Mouse (Mus musculus) liver, postnatal 0 days (tissue): ENCODE data around the gene Nup133. TPM values are rescaled to one million over a fixed set of nuclear protein-coding genes. Genes with fewer than 3 reads are reported as not detected.
A peak's percentile ranks its signal among the peaks of the same experiment; 100 is the strongest.

Experiments
- ATAC-seq: fragments of 200-750 bp; cut with Nextera tagmentation; 2 replicates; pipeline ENCODE4 v1.8.0; 2017; ENCODE audit warnings: mild to moderate bottlenecking, moderate library complexity
- DNase-seq: peaks from one replicate; pipeline ENCODE4 v3.0.0-alpha.2; 2016
- H3K27ac ChIP-seq: fragments of 300-500 bp; sonication (generic); 2 replicates; pipeline ENCODE4 v1.5.1; 2014; ENCODE audit warnings: antibody characterized with exemption, moderate library complexity, mild to moderate bottlenecking, low read depth
- H3K27me3 ChIP-seq: fragments of 300-500 bp; sonication (generic); 2 replicates; pipeline ENCODE4 v1.6.1; 2014; ENCODE audit warnings: low read length, control low read depth, mixed read lengths; ENCODE audit not compliant: insufficient read depth
- H3K36me3 ChIP-seq: fragments of 300-500 bp; sonication (generic); replicated peaks from 2 replicates; pipeline ENCODE4 v1.6.1; 2014; ENCODE audit warnings: mild to moderate bottlenecking, control low read depth, low read length, moderate library complexity, mixed read lengths; ENCODE audit not compliant: insufficient read depth
- H3K4me1 ChIP-seq: fragments of 300-500 bp; sonication (generic); 2 replicates; pipeline ENCODE4 v1.6.1; 2014; ENCODE audit warnings: antibody characterized with exemption, mild to moderate bottlenecking, control low read depth; ENCODE audit not compliant: insufficient read depth
- H3K4me2 ChIP-seq: fragments of 300-500 bp; sonication (generic); 2 replicates; pipeline ENCODE4 v1.6.1; 2014; ENCODE audit warnings: low read depth, mild to moderate bottlenecking, low read length, moderate library complexity, mixed read lengths
- H3K4me3 ChIP-seq: fragments of 300-500 bp; sonication (generic); 2 replicates; pipeline ENCODE4 v1.5.1; 2014; ENCODE audit warnings: low read depth, low read length
- H3K9ac ChIP-seq: fragments of 300-500 bp; sonication (generic); replicated peaks from 2 replicates; pipeline ENCODE4 v1.6.1; 2014; ENCODE audit warnings: mild to moderate bottlenecking, moderate library complexity
- H3K9me3 ChIP-seq: fragments of 300-500 bp; sonication (generic); 2 replicates; pipeline ENCODE4 v1.6.1; 2016; ENCODE audit warnings: mild to moderate bottlenecking, control low read depth, low read length, mixed read lengths
- CTCF ChIP-seq: sonication (generic); IDR thresholded peaks from 2 replicates; pipeline ENCODE4 v1.5.1; 2016; ENCODE audit warnings: antibody characterized with exemption, low read depth
- EP300 ChIP-seq: IDR thresholded peaks from 2 replicates; pipeline ENCODE4 v1.6.1; 2016; ENCODE audit warnings: antibody characterized with exemption, low read depth, mild to moderate bottlenecking
- WGBS: fragments of 180-500 bp; shearing (Covaris S2); extraction: QIAGEN DNeasy Blood & Tissue Kit; methylation state at CpG from one replicate; pipeline ENCODE4 v1.1.7; 2014; ENCODE audit not compliant: insufficient replicate concordance; 5-methylcytosine and 5-hydroxymethylcytosine counted together
- polyA plus RNA-seq: library from polyadenylated mRNA; unstranded; fragments of >200 nt; fragmentation: Nextera tagmentation; extraction: Ambion mirVana; gene quantifications from 2 replicates; pipeline ENCODE4 v1.2.1, GENCODE M21; 2015

Nup133 gene
- polyA plus RNA-seq, 1 experiment from 2014 or later = 9.1 TPM

DNA sequence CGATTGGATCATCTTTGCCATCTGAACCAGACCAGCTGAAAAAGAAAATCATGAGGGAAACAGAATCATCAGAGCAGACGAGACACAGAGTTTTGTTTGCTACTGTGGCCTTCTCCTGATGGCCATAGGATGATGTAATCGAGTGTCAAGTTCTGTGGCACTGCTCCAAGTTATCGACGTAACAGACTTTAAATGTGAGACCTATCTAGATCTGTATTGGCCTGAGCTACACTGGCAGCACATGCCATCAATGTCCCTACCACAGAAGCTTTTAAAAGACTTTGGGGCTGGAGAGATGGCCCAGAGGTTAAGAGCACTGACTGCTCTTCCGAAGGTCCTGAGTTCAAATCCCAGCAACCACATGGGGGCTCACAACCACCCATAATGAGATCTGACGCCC is 46.4 kb downstream of the Nup133 start:
- TF ChIP-seq CTCF = no peak
- no peak for TF ChIP-seq EP300
- Histone ChIP-seq H3K4me3 (no peak overlapping the region), H3K4me1 (no peaks in the 10 kb centered on the region), H3K9ac (no peak overlapping the region), H3K27me3 (no peaks in the 10 kb centered on the region), H3K4me2 (no peak overlapping the region), H3K27ac (no peak overlapping the region), H3K36me3 (peaks cover 58% of the 10 kb centered on the region), H3K9me3 (no peaks in the 10 kb centered on the region)
- DNase-seq (peak; percentile 56), ATAC-seq (peak; percentile 62; the same call in 1 of the 2 replicates)
- 76% methylated on average over 7 of the region's 7 CpGs for WGBS

DNA sequence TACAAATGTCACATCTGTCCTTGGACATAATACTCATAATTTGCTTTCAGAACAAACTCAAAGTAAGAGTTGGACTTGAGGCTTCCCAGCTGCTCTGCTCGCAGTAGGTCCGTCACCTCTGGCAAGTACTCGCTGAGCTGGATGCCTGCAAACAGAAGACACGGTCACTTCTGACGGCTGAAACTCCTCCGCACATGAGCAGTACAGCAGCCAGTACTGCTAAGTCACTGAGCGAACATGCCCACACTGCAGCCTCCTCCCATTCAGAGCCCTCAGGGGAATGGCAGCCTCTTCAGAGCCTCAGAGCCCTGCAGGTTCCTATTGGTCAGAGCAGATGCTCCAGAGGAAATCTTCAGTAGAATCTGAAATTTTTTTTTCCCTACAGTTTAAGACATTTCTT is 49.7 kb downstream of the Nup133 start:
- no peaks in the 10 kb centered on the region for H3K4me1 ChIP-seq
- peaks cover 18% of the 10 kb centered on the region for H3K27me3 ChIP-seq
- no peak overlapping the region for H3K9ac ChIP-seq
- H3K27ac ChIP-seq = no peak overlapping the region
- H3K4me3 ChIP-seq = no peak overlapping the region
- 89% methylated on average over 7 of the region's 7 CpGs for whole genome bisulfite sequencing
- H3K36me3 ChIP-seq = peaks cover 35% of the 10 kb centered on the region
- no peaks in the 10 kb centered on the region for H3K9me3 ChIP-seq
- TF ChIP-seq CTCF (no peak), EP300 (no peak)
- DNase-seq (no peak), ATAC-seq (no peak)
- no peak overlapping the region for H3K4me2 ChIP-seq

DNA sequence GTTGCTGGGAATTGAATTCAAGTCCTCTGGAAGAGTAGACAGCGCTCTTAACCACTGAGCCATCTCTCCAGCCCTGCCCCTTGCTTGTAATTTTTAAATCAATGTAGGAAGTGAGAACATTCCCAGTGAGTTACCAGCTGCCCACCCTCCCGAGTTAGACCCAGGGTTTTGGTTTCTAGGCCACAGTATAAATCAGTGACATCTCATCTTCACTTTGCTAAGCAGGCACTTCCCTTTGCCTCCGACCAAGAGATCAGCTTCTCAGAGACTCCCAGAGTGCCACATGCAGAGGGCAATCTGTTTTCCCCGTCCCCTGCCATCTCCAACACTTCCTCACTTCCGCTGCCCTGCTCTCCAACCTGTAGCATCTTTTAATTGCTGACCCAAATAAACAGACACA is 50.5 kb downstream of the Nup133 start:
- no peaks in the 10 kb centered on the region for H3K9me3 ChIP-seq

DNA sequence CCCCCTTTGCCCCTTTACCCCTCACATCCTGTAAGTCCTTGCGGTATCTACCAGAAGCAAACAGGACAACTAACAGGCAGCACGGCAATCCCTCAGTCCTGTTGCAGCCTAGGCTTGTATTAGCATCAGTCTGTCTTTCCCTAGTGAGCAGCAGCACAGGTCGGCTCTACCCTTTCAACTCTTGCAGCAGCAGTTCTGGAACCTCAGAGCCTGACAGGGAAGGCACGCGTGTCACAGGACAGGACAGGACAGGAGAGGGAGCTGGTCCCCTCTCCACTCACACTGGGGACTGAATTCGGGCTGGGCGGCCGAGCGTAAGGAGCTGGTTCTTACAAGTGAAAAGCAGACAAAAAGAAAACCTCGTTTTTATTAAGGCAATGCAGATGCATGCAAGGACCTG is 52.3 kb downstream of the Nup133 start:
- Histone ChIP-seq H3K27me3 (peaks cover 44% of the 10 kb centered on the region), H3K36me3 (peaks cover 16% of the 10 kb centered on the region), H3K4me1 (no peaks in the 10 kb centered on the region), H3K9ac (no peak overlapping the region), H3K4me2 (no peak overlapping the region), H3K27ac (no peak overlapping the region), H3K4me3 (no peak overlapping the region), H3K9me3 (no peaks in the 10 kb centered on the region)
- DNase-seq (no peak), ATAC-seq (no peak)
- no peak for TF ChIP-seq CTCF
- TF ChIP-seq EP300 = no peak
- WGBS = 54% methylated on average over 10 of the region's 10 CpGs

More for the DNA sequence above, 50.5 kb downstream of the Nup133 start:
- Histone ChIP-seq H3K4me3 (no peak overlapping the region), H3K36me3 (peaks cover 27% of the 10 kb centered on the region), H3K9ac (no peak overlapping the region), H3K4me1 (no peaks in the 10 kb centered on the region), H3K27me3 (peaks cover 26% of the 10 kb centered on the region), H3K4me2 (no peak overlapping the region), H3K27ac (no peak overlapping the region)
- WGBS = 86% methylated on average over 5 of the region's 5 CpGs
- no peak for DNase-seq
- no peak for ATAC-seq
- no peak for TF ChIP-seq CTCF
- TF ChIP-seq EP300 = no peak

DNA sequence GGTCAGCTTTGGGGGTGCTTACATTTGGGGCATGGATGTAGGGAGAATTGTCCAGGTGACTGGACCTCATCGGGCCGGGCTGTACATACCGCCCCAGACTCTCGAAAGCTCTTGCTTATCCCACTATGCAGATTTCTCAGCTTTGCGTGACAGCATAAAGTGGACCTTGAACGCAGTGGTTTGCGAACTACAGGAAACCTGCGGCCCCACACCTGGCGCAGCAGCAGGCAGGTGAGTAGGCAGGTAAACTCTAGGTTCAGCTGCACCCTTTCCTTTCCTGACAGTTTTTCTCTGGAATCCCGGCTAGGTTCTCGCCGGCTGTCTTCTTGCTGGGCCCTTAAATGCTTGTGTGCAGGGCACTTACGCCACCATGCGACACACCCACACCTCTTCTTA is 52.7 kb downstream of the Nup133 start:
- 55% methylated on average over 14 of the region's 14 CpGs for WGBS
- Histone ChIP-seq H3K27me3 (peaks cover 48% of the 10 kb centered on the region), H3K9me3 (no peaks in the 10 kb centered on the region), H3K36me3 (peaks cover 13% of the 10 kb centered on the region; the same call in 1 of the 2 replicates), H3K4me1 (no peaks in the 10 kb centered on the region), H3K4me3 (no peak overlapping the region), H3K9ac (no peak overlapping the region), H3K4me2 (no peak overlapping the region), H3K27ac (no peak overlapping the region)
- DNase-seq (no peak), ATAC-seq (no peak)
- TF ChIP-seq EP300 (no peak), CTCF (no peak)

DNA sequence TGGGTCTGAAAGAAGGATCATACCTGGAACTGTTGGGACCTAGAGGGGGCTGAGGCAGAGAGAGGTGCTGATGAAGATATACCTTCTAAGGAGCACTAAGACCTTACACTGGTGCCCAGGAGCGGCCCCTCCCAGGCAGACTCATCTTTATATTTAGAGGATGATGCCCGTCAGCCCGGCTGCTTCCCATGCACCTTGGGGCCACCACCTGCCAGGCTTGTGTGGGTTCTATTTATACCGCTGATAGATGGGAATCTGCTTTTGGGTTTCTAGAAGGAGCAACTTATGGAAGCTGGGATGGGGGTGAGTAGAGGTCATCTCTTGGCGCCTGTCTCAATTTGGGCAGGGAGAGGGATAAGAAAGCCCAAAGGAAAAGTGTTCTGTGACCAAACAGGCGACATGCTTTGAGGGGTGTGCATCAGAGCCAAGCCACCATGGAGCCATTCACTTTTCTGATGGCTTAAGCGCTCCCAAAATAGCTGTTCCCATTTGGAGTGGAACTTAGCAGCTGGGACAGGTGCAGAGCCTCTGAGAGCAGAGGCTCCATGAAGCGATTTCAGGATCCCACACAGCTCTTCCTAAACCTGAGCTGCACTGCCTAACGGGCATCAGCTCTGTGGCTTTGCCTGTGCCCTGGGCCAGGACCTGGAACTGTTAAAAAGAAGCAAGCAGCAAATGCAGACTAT is 53.2 kb downstream of the Nup133 start:
- ATAC-seq = no peak
- TF ChIP-seq EP300 = no peak
- no peak for TF ChIP-seq CTCF
- Histone ChIP-seq H3K36me3 (peaks cover 12% of the 10 kb centered on the region; the same call in 1 of the 2 replicates), H3K4me2 (no peak overlapping the region), H3K9ac (no peak overlapping the region), H3K4me3 (no peak overlapping the region), H3K4me1 (no peaks in the 10 kb centered on the region), H3K27me3 (peaks cover 53% of the 10 kb centered on the region), H3K27ac (no peak overlapping the region), H3K9me3 (no peaks in the 10 kb centered on the region)
- WGBS = 62% methylated on average over 9 of the region's 9 CpGs
- no peak for DNase-seq
